Mouse (Mus musculus) megakaryocyte-erythroid progenitor cell, adult 5 weeks (primary cell): ENCODE results near the gene Gmfb. TPM values are rescaled to one million over a fixed set of nuclear protein-coding genes. Genes with fewer than 3 reads are reported as not detected.

ENCODE experiments used
- polyA plus RNA-seq: library from polyadenylated mRNA; stranded (reverse); fragments of >175 nt; gene quantifications from 2 replicates; pipeline ENCODE4 v1.2.3, GENCODE M21; 2012

Gmfb gene
- 2.0 and 2.1 TPM in 2 replicates for polyA plus RNA-seq

DNA sequence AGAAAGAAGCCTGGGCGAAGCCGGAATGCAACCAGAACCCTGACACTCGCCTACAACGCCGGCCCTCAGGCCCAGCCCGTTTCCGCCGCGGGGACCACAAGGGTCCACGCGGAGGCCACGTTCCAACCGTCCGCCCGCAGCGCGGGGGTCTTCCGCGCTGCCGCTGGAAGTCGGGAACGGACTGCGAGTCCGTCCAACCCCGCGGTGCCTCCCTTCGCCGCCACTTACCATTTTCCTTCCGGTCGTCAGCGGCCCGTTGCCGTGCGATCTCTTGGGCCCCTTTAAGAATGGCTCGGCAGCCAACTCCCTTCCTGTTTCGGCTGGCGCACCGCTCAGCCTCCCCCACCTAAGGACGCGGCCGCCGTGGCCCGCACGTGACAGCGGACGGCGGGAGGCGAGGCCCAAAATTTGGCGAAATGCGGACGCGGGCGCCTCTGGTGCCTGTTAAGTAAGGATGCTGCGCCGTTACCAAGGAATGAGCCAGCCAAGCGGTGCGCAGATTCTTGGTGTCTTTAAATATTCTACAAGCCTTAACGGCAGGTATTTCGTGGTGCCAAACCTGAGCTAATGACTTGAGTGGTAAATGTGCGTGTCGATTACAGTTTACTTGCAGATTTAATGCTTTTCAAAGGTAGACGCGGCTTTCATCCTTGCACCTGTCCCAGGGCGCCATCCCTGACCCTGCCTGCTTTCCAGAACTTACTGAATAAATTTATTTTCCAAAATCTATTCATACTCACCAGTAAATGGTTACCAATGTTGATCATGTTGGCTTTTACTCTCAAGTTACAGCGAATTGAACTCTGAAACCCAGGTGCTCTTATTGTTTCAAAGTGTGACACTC lies at the start of gene Gmfb:
Gene Gmfb, minus strand, starts transcription at position 370 of the 844 bp plus-strand sequence.

GRCm38 (mm10) chr14:46831837-46832333 lies 9.8 kb upstream of the Gmfb start, which contains the start of gene Cgrrf1:
Gene Cgrrf1, plus strand, starts transcription at chr14:46832125.

DNA sequence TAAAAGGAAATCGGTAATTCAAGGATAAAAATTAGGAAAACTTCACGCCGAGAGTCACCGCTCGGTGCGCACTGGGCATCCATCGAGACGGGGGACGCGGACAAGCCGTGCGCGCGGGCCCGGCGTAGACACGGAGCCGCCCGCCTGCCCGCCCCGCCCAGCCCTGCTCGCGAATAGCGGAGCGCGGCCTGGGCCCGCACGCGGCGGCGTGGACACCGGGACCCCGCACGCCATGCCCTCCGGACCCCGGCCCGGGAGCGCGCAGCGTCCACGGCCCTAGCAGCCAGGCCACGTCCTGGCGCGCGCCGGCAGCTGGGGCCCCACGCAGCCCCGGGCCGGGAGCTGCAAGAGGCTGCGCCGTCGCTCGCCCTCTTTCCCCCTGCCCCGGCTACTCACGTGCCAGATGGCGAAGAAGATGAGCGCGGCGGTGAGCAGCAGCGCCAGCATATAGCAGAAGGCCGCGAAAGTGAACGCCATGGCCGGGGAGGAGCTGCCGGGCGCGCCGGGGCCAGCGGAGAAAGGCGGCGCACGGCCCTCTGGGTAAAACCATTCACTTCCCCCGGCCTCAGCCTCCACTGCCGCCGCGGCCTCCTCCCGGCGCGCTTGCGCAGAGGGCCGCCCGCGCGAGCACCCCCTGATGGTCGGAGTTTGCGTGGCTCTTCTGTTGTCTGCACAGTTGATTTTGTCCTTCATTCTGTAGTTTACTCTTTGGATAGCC lies 34.1 kb downstream of the Gmfb start, which contains the start of gene Cnih1:
Gene Cnih1, minus strand, starts transcription at position 625 of the 718 bp plus-strand sequence.

GRCm38 (mm10) chr14:46760355-46761029 lies 61.5 kb downstream of the Gmfb start, which contains the start of gene Cdkn3:
Gene Cdkn3, plus strand, starts transcription at chr14:46760541.

Other genes with a start within 250 kb of the Gmfb start
- 2.3 and 2.5 TPM in 2 replicates for gene Cdkn3, start 61.7 kb downstream of the Gmfb start, polyA plus RNA-seq
- 135 and 164 TPM in 2 replicates for gene Cnih1, start 33.8 kb downstream of the Gmfb start, polyA plus RNA-seq
- 10.9 and 11.7 TPM in 2 replicates for gene Cgrrf1, start 9.9 kb upstream of the Gmfb start, polyA plus RNA-seq
- gene Samd4, start 60.6 kb upstream of the Gmfb start, polyA plus RNA-seq = 0.36 and 0.53 TPM in 2 replicates